Mouse (Mus musculus) intestine, embryonic 15.5 days (tissue): Measurements from ENCODE around the gene Ralgapa2. TPM values are rescaled to one million over a fixed set of nuclear protein-coding genes. Genes with fewer than 3 reads are reported as not detected.

Experiments
- ATAC-seq: fragments of 200-750 bp; cut with Nextera tagmentation; 2 replicates; pipeline ENCODE4 v1.8.0; 2017; ENCODE audit warnings: moderate TSS enrichment, moderate library complexity
- H3K27ac ChIP-seq: fragments of 300-500 bp; sonication (generic); 2 replicates; pipeline ENCODE4 v1.5.1; 2015; ENCODE audit warnings: mild to moderate bottlenecking, inconsistent platforms
- H3K27me3 ChIP-seq: fragments of 300-500 bp; sonication (generic); replicated peaks from 2 replicates; pipeline ENCODE4 v1.6.1; 2015; ENCODE audit warnings: inconsistent platforms
- H3K36me3 ChIP-seq: fragments of 300-500 bp; sonication (generic); 2 replicates; pipeline ENCODE4 v1.6.1; 2015; ENCODE audit warnings: inconsistent platforms
- H3K4me1 ChIP-seq: fragments of 300-500 bp; sonication (generic); replicated peaks from 2 replicates; pipeline ENCODE4 v1.6.1; 2015; ENCODE audit warnings: inconsistent platforms
- H3K4me2 ChIP-seq: fragments of 300-500 bp; sonication (generic); replicated peaks from 2 replicates; pipeline ENCODE4 v1.6.1; 2015; ENCODE audit warnings: mild to moderate bottlenecking, inconsistent platforms
- H3K4me3 ChIP-seq: fragments of 300-500 bp; sonication (generic); replicated peaks from 2 replicates; pipeline ENCODE4 v1.5.1; 2015; ENCODE audit warnings: inconsistent platforms
- H3K9ac ChIP-seq: fragments of 300-500 bp; sonication (generic); 2 replicates; pipeline ENCODE4 v1.6.1; 2015; ENCODE audit warnings: inconsistent platforms
- H3K9me3 ChIP-seq: fragments of 300-500 bp; sonication (generic); 2 replicates; pipeline ENCODE4 v1.6.1; 2016; ENCODE audit warnings: inconsistent platforms
- WGBS: fragments of 180-500 bp; shearing (Covaris S2); methylation state at CpG from one replicate; pipeline ENCODE4 v1.1.7; 2015; 5-methylcytosine and 5-hydroxymethylcytosine counted together
- polyA plus RNA-seq: library from polyadenylated mRNA; unstranded; fragments of >200 nt; fragmentation: Nextera tagmentation; extraction: Ambion mirVana; gene quantifications from 2 replicates; pipeline ENCODE4 v1.2.1, GENCODE M21; 2015

The Ralgapa2 gene
- polyA plus RNA-seq = 8.5 and 9.2 TPM in 2 replicates

GRCm38 (mm10) chr2:146511911-146512580 lies at the start of gene Ralgapa2:
Ralgapa2 (minus strand) TSS chr2:146512344.
- no peaks in the 10 kb centered on the region for H3K36me3 ChIP-seq
- H3K4me3 ChIP-seq = peak within 1 kb of the TSS; percentile 87
- peak within 1 kb of the TSS; percentile 89 for H3K9ac ChIP-seq
- WGBS = under 1% methylated on average over 56 of the region's 57 CpGs
- H3K9me3 ChIP-seq = no peaks in the 10 kb centered on the region
- H3K27me3 ChIP-seq = no peaks in the 10 kb centered on the region
- peak within 1 kb of the TSS; percentile 87 for H3K4me2 ChIP-seq
- peak; percentile 99 for ATAC-seq
- peak within 1 kb of the TSS; percentile 58 for H3K27ac ChIP-seq
- peaks cover 3% of the 10 kb centered on the region for H3K4me1 ChIP-seq

- Histone ChIP-seq H3K4me3 (no peak overlapping the region), H3K9ac (no peak overlapping the region), H3K36me3 (no peaks in the 10 kb centered on the region), H3K27ac (no peak overlapping the region), H3K9me3 (no peaks in the 10 kb centered on the region), H3K4me1 (peaks cover 10% of the 10 kb centered on the region; the same call in 1 of the 2 replicates), H3K27me3 (no peaks in the 10 kb centered on the region), H3K4me2 (no peak overlapping the region)
- WGBS = 38% methylated on average over 3 of the region's 3 CpGs
- ATAC-seq = peak; percentile 43; the same call in 1 of the 2 replicates
Measured at GRCm38 (mm10) chr2:146561505-146561904, 49.4 kb upstream of the Ralgapa2 start.

DNA sequence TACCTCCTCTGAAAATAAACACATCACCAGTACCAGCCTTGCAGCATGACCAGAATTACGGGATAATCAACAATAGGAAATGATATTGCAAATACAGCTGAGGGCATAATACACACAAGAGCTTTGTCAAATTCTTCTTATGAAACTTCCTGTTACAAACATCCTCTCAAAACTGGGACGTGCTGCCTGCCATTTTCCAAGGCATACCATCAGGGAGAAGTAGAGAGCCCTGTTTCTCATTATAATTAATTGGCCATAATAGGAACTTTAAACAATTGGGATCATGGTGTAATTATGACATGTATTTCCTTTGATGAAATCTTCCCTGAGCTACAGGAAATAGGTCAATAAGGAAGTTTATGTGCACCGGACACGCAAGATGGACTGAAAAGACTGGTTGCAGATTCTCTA lies 48.5 kb upstream of the Ralgapa2 start:
- ATAC-seq = no peak
- no peak overlapping the region for H3K4me3 ChIP-seq
- no peaks in the 10 kb centered on the region for H3K9me3 ChIP-seq
- H3K36me3 ChIP-seq = no peaks in the 10 kb centered on the region
- no peak overlapping the region for H3K27ac ChIP-seq
- H3K4me1 ChIP-seq = peaks cover 10% of the 10 kb centered on the region; the same call in 1 of the 2 replicates
- no peak overlapping the region for H3K4me2 ChIP-seq
- 45% methylated on average over 4 of the region's 4 CpGs for WGBS
- H3K27me3 ChIP-seq = no peaks in the 10 kb centered on the region
- H3K9ac ChIP-seq = no peak overlapping the region

GRCm38 (mm10) chr2:146556148-146556547 lies 44.0 kb upstream of the Ralgapa2 start:
- no peak overlapping the region for H3K4me3 ChIP-seq
- H3K27ac ChIP-seq = no peak overlapping the region
- no peaks in the 10 kb centered on the region for H3K9me3 ChIP-seq
- H3K27me3 ChIP-seq = no peaks in the 10 kb centered on the region
- no peak overlapping the region for H3K9ac ChIP-seq
- no peak overlapping the region for H3K4me2 ChIP-seq
- peak; percentile 69 for ATAC-seq
- no peaks in the 10 kb centered on the region for H3K36me3 ChIP-seq
- peaks cover 6% of the 10 kb centered on the region; the same call in 1 of the 2 replicates for H3K4me1 ChIP-seq

DNA sequence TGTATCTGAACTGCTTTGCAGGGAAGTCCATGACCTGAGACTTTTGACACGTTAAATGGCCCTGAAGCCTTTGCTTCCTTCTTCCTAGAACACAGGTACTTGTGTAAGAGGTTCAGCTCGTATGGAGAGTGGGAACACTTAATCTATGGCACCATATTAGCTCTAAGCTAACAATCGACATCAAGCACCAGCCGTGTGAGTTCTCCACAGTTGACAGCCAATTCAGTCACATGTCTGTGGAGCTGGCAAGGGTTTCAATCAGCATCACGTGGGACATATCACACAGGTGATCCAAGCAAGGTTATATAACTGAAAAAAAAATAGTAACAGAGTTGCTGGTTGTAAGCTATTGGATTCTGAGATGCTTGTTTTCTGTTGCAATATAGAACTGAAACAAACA lies 43.2 kb upstream of the Ralgapa2 start:
- no peaks in the 10 kb centered on the region for H3K36me3 ChIP-seq
- H3K4me3 ChIP-seq = no peak overlapping the region
- H3K4me2 ChIP-seq = no peak overlapping the region
- peaks cover 3% of the 10 kb centered on the region; the same call in 1 of the 2 replicates for H3K4me1 ChIP-seq
- no peak for ATAC-seq
- no peak overlapping the region for H3K27ac ChIP-seq
- no peak overlapping the region for H3K9ac ChIP-seq
- H3K9me3 ChIP-seq = no peaks in the 10 kb centered on the region
- 55% methylated on average over 5 of the region's 5 CpGs for WGBS
- H3K27me3 ChIP-seq = no peaks in the 10 kb centered on the region

- peaks cover 3% of the 10 kb centered on the region; the same call in 1 of the 2 replicates for H3K4me1 ChIP-seq
- no peak overlapping the region for H3K27ac ChIP-seq
- H3K4me2 ChIP-seq = no peak overlapping the region
- H3K27me3 ChIP-seq = no peaks in the 10 kb centered on the region
- ATAC-seq = no peak
- H3K36me3 ChIP-seq = no peaks in the 10 kb centered on the region
- H3K9ac ChIP-seq = no peak overlapping the region
- WGBS = 40% methylated on average over 2 of the region's 2 CpGs
- H3K9me3 ChIP-seq = no peaks in the 10 kb centered on the region
- H3K4me3 ChIP-seq = no peak overlapping the region
Measured at GRCm38 (mm10) chr2:146553701-146554100, 41.6 kb upstream of the Ralgapa2 start.

- Histone ChIP-seq H3K9ac (no peak overlapping the region), H3K27me3 (no peaks in the 10 kb centered on the region), H3K4me3 (no peak overlapping the region), H3K4me2 (no peak overlapping the region), H3K4me1 (peaks cover 3% of the 10 kb centered on the region; the same call in 1 of the 2 replicates), H3K9me3 (no peaks in the 10 kb centered on the region), H3K27ac (no peak overlapping the region), H3K36me3 (no peaks in the 10 kb centered on the region)
- WGBS = 50% methylated on average over 4 of the region's 4 CpGs
- no peak for ATAC-seq
Measured at GRCm38 (mm10) chr2:146551818-146552217, 39.7 kb upstream of the Ralgapa2 start.

GRCm38 (mm10) chr2:146549111-146549776 lies 37.1 kb upstream of the Ralgapa2 start:
- Histone ChIP-seq H3K27ac (no peak overlapping the region), H3K36me3 (no peaks in the 10 kb centered on the region)

DNA sequence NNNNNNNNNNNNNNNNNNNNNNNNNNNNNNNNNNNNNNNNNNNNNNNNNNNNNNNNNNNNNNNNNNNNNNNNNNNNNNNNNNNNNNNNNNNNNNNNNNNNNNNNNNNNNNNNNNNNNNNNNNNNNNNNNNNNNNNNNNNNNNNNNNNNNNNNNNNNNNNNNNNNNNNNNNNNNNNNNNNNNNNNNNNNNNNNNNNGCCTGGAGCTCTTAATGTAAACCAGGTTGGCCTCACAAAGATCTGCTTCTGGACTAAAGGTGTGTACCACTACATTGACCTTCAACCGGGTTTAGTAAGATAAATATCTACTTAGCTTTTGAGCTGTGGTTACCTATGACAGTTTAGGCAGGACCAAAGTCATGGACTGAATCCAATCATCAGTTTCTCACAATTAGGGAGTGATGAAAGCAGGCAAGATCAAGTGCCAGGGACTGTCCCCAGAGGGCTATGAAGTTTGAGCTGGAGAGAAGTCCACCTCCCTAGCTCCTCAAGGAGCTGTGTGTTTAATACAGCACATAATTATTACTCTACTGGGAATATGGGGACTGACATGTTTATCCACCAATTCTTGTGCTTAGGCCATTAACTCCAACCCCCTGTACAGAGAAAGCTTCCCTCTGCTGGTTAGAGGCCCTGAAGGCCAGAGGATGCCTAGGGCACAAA lies 32.1 kb upstream of the Ralgapa2 start:
- Histone ChIP-seq H3K4me3 (no peak overlapping the region), H3K9ac (no peak overlapping the region), H3K4me1 (no peaks in the 10 kb centered on the region), H3K27ac (no peak overlapping the region), H3K27me3 (no peaks in the 10 kb centered on the region), H3K4me2 (no peak overlapping the region), H3K36me3 (no peaks in the 10 kb centered on the region), H3K9me3 (no peaks in the 10 kb centered on the region)
- no peak for ATAC-seq
- whole genome bisulfite sequencing = 56% methylated on average over 1 of the region's 1 CpGs

More at GRCm38 (mm10) chr2:146549111-146549776, 37.1 kb upstream of the Ralgapa2 start:
- no peak for ATAC-seq
- Histone ChIP-seq H3K27me3 (no peaks in the 10 kb centered on the region), H3K9me3 (no peaks in the 10 kb centered on the region), H3K4me1 (no peaks in the 10 kb centered on the region), H3K9ac (no peak overlapping the region), H3K4me3 (no peak overlapping the region), H3K4me2 (no peak overlapping the region)
- WGBS = 49% methylated on average over 6 of the region's 6 CpGs

DNA sequence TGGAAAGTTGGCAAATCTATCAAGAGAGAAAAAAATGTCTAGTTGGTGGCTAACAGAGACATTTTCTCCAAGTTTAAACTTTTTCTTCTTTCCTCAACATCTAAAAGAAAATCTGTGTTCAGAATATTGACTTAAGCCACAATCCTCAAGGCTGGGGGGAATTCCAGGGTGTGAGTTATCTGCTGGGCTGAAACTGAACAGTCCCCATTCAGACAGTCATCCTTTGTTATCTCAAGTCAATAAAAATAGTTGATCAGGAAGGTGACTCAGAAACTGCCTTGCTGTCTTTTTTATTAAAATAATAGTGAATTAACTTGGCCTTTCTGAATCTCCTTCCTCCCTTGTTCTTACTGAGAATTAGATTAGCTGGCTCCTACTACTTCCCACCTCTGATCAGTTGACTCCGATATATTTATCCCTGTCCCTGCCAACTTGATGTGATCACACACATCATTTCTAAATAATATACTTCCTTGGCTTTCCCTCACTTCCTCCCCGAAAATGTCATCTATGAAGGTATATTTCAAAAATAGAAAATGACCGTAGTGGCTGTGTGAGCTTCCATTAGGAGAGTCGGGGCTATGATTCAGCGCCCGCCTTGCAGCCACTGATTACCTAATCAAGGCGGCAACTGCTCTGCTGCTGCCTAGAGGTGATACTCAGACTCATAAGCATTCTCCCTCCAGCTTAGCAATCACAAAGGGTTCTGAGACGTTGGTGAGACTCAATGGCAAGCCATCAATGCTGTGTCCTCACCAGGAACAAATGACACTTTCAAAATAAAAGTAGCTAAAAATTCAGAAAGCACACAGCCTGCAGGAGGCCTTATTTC lies 21.2 kb upstream of the Ralgapa2 start:
- ATAC-seq = peak; percentile 81
- no peaks in the 10 kb centered on the region for H3K4me1 ChIP-seq
- H3K9me3 ChIP-seq = no peaks in the 10 kb centered on the region
- WGBS = 55% methylated on average over 8 of the region's 8 CpGs
- no peak overlapping the region for H3K4me3 ChIP-seq
- no peak overlapping the region; the same call in 1 of the 2 replicates for H3K9ac ChIP-seq
- H3K36me3 ChIP-seq = no peaks in the 10 kb centered on the region
- peak overlapping the region; percentile 68 for H3K27ac ChIP-seq
- H3K27me3 ChIP-seq = no peaks in the 10 kb centered on the region
- no peak overlapping the region for H3K4me2 ChIP-seq

DNA sequence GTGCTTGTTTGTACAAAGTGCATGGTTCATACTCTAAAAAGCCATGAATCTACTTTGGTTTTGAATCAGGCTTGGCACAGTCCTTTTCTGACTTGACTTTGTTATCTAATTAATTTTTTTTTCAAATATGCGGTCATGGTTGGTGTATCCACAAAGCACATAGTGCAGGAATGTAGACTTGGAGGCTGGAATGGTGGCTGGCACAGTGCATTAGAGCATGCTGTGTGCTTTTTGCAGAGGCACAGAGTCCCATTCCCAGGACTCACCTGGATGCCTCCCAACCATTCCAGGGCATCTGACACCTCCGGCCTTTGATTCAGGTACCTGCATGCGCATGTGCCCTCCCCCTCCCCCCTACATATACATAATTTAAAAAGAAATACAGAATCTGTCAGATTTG lies 20.3 kb upstream of the Ralgapa2 start:
- ATAC-seq = peak; percentile 12; the same call in 1 of the 2 replicates
- no peaks in the 10 kb centered on the region for H3K27me3 ChIP-seq
- no peaks in the 10 kb centered on the region for H3K36me3 ChIP-seq
- H3K27ac ChIP-seq = 0 out of 2 replicates have a peak overlapping the region, but pooled peaks have one; percentile 36
- H3K4me3 ChIP-seq = no peak overlapping the region
- 69% methylated on average over 3 of the region's 3 CpGs for WGBS
- no peaks in the 10 kb centered on the region for H3K9me3 ChIP-seq
- no peaks in the 10 kb centered on the region for H3K4me1 ChIP-seq
- no peak overlapping the region for H3K9ac ChIP-seq
- no peak overlapping the region for H3K4me2 ChIP-seq

GRCm38 (mm10) chr2:146525483-146525882 lies 13.3 kb upstream of the Ralgapa2 start:
- 36% methylated on average over 2 of the region's 2 CpGs for WGBS
- Histone ChIP-seq H3K4me1 (no peaks in the 10 kb centered on the region), H3K4me3 (no peak overlapping the region), H3K9me3 (no peaks in the 10 kb centered on the region), H3K27ac (no peak overlapping the region), H3K9ac (no peak overlapping the region), H3K36me3 (no peaks in the 10 kb centered on the region), H3K4me2 (no peak overlapping the region), H3K27me3 (no peaks in the 10 kb centered on the region)
- no peak for ATAC-seq
